Mouse (Mus musculus): Measurements from ENCODE around the gene Gm49380.
"Not testable (repeated sequence)": the region's sequence is repeated elsewhere in the genome, so short reads cannot be mapped to it uniquely, and the experiment has no call there.

The Gm49380 gene

GRCm38 (mm10) chr9:44125026-44125425, 11.7 kb upstream of the Gm49380 start:
- no peak for DNase-seq (ENCODE audit: low read depth)

DNA sequence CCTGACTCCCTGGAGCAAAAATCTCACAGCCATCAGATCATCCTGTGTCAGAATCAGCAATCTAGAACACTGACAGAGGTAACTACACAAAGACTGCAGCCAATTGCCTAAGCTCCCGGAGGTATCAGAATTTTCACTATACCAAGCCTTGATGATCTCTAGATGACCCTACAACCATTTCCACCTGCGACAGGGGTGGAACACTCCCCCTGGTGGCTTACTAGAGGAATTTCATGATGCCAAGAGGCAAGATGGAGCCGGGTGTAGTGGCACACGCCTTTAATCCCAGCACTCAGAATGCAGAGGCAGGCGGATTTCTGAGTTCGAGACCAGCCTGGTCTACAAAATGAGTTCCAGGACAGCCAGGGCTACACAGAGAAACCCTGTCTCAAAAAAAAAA, 11.0 kb upstream of the Gm49380 start:
- DNase-seq (ENCODE audit: low read depth), result peak; percentile 57

DNA sequence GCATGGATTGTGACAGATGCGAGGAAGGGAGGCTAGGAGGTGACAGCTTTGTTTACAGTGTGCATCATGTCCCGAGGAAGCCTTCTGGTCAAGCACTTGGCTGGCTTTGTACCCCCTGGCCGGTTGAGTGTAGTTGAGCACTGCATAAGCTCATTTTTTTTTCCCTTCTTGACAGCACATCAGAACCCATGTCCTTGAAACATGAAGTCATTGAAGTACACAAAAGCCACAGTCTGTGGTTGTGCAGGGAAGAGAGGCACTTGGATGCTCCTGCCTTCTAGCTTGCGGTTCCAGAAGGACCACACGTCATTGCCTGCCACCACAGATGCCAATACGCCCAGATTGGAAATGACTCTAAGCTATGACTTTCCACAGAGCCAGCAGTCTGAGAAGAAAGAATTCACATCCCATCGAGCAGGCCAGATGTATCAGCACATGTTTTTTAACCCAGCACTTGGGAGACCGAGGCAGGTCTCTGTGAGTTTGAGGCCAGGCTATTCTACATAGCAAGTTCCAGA, 6.7 kb upstream of the Gm49380 start:
- no peak for DNase-seq (ENCODE audit: low read depth)

DNA sequence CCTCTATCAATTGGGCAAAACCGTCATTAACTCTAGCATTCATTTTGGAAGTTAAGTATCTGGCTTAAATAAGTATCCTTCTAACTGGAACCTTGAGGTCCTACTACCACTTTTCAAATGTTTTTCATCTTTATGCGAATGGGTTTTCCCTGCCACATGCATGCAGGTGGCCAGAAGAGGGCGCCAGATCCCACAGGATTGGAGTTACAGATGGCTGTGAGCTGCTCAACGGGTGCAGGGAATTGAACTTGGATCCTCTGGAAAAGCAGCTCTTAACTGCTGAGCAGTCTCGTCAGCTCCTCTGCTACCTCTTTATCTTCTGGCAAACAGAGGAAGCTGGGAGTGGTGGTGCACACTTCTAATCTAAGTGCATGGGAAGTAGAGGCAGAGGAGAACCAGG, 5.7 kb upstream of the Gm49380 start:
- peak; percentile 78 for DNase-seq (ENCODE audit: low read depth)

GRCm38 (mm10) chr9:44116182-44116581, 2.9 kb upstream of the Gm49380 start:
- DNase-seq (ENCODE audit: low read depth), result no peak

DNA sequence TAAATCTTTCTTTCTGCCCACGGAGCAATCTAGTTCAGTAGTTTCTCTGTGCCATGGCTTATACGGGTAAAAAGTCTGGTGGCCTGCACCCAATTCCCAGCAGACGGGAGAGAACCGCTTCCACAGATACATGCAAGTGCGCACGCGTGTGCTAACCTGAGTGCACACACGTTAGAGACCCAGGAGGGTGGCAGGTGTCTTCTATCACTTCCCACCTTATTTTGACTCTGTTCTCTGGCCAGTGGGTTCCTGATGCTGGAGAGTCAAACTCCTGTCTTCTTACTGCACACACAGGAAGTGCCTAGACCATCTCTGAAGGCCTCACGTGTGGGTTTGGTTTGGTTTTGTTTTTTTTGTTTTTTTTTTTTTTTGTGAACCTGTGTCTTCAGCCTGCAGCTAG, 2.3 kb upstream of the Gm49380 start:
- peak; percentile 53 for DNase-seq (ENCODE audit: low read depth)

GRCm38 (mm10) chr9:44114453-44114852, 1.2 kb upstream of the Gm49380 start:
- DNase-seq (ENCODE audit: low read depth), result no peak

DNA sequence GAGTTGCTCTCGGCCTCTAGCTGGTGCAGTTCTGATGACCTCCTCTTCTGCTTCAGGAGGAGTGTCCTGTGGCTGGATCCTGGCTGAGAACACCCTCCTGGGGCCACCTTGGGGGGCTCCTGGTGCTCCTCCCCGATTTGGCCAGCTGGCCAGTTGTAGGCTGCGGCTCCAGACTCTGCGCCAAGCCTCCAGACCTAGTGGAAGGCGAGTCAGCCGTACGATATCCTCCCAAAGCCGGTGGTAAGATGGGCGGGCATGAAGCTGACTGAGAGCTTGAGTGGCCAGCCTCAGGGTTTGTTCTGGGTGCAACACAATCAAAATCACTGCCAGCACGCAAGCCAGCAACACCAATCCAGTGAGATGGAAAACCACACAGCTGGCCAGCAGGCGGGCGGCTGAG, 1.4 kb downstream of the Gm49380 start:
- DNase-seq (ENCODE audit: low read depth), result not testable (repeated sequence)

DNA sequence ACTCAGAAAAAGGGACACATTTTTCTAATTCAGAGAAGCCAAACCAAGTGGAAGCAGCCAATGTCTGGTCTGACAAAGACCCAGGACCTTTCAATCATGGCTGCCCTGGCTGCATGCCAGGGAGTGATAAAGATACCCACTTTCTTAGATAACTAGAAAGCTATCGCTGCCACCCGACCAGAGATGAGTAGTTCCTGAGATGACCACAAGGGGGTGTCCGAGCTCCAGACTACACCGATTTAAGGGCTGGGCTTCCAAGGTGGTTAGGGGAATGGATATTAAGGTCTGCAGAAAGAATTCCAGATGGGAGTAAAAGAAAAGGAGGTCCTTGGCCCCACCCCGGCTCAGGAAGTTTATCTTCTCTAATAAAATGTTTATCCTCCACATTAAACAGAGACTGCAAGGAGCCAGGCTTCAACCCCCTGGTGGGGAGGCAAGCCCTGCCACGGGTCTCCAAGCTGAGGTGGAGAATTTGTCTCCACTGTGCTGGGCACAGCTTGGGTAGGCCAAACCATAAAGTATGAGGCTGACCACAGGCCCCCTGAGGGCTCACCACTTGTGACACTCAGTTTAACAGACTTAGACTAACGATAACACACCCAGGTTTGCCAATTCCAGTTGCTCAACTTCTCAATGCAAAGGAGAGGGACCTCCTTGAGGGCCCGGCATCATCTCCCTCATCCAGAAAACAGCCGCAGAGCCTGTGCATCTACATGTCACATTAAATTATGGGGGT, 3.8 kb downstream of the Gm49380 start:
- peak; percentile 88 for DNase-seq (ENCODE audit: low read depth)

DNA sequence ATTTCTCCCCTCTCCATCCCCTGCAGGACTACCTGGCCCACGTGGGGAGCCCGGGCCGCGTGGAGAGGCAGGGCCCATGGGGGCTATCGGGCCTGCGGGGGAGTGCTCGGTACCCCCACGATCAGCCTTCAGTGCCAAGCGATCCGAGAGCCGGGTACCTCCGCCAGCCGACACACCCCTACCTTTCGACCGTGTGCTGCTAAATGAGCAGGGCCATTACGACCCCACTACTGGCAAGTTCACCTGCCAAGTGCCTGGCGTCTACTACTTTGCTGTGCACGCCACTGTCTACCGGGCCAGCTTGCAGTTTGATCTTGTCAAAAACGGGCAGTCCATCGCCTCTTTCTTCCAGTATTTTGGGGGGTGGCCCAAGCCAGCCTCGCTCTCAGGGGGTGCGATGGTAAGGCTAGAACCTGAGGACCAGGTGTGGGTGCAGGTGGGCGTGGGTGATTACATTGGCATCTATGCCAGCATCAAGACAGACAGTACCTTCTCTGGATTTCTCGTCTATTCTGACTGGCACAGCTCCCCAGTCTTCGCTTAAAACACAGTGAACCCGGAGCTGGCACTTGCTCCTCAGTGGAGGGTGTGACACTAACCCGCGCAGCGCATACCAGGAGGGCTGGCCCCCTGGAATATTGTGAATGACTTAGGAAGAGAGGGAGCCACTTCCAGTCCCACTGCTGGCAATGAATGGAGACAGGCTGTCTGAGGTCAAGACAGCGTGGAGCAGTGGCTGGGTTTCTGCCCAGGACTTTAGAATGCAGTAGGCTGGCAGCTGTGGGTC, 4.8 kb downstream of the Gm49380 start:
- no peak for DNase-seq (ENCODE audit: low read depth)

GRCm38 (mm10) chr9:44107557-44108179, 5.6 kb downstream of the Gm49380 start:
- DNase-seq (ENCODE audit: low read depth), result no peak

GRCm38 (mm10) chr9:44107110-44107509, 6.2 kb downstream of the Gm49380 start, which contains the start of gene C1qtnf5:
Gene C1qtnf5 (plus strand): TSS chr9:44107245.
- no peak for DNase-seq (ENCODE audit: low read depth)

GRCm38 (mm10) chr9:44106596-44106995, 6.7 kb downstream of the Gm49380 start:
- DNase-seq (ENCODE audit: low read depth), result no peak

DNA sequence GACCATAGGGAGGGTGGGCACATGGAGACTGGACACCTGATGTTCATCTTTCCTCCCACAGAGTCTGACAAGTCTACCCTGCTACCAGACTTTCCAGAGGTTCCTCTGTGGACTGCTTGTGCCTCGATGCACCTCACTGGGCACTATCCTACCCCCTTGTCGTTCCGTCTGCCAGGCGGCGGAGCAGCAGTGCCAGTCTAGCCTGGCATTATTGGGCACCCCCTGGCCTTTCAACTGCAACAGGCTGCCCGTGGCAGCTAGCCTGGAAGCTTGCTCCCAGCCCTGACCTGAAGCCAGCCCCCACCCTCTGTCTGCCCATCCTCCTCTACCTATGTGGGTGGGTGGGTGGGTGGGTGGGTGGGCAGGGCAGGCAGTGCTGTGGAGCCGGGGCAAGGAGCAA, 7.1 kb downstream of the Gm49380 start:
- no peak for DNase-seq (ENCODE audit: low read depth)

- DNase-seq (ENCODE audit: low read depth), result no peak
Observed at GRCm38 (mm10) chr9:44105781-44106180, 7.5 kb downstream of the Gm49380 start.

- DNase-seq (ENCODE audit: low read depth), result no peak
Observed at GRCm38 (mm10) chr9:44104881-44105280, 8.4 kb downstream of the Gm49380 start.

GRCm38 (mm10) chr9:44101490-44101889, 11.8 kb downstream of the Gm49380 start, which contains the start of gene Mfrp:
Gene Mfrp (plus strand): TSS chr9:44101729.
- DNase-seq (ENCODE audit: low read depth), result no peak

DNA sequence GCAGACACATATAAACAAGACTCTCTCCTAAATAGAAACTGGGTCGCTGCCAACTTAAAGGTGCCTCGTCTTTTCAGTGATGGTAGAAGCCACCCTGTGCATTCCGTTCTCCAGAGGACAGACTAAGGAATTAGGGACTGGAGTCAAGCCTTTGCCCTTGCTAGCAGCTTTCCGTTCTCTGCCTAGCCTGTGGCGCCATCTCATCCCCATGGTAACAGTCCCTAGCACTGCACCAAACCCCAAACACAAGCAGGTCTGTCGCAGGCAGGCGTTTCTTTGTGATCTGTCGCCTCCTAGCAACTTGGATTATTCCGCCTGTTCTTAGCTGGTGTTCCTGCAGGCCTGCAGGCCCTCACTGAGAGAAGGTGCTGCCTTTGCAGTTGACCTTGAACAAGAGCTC, 16.8 kb downstream of the Gm49380 start:
- DNase-seq (ENCODE audit: low read depth), result no peak

DNA sequence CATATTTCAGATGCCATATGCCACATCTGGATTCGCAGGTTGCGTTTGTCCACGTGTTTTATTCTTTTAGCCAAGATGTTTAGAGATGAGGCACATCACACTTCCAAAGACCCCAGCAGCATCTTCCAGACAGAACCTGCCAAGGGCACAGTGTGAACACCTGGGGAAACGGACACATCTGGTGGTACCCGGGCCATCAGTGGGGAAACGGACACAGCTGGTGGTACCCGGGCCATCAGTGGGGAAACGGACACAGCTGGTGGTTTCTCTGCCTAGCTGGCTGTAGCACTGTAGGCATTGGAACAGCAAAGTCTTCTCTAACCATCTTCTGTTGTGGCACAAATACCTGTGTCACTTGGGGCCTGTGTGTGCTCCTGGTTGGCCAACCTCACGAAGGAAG, 17.5 kb downstream of the Gm49380 start:
- DNase-seq (ENCODE audit: low read depth), result no peak

DNA sequence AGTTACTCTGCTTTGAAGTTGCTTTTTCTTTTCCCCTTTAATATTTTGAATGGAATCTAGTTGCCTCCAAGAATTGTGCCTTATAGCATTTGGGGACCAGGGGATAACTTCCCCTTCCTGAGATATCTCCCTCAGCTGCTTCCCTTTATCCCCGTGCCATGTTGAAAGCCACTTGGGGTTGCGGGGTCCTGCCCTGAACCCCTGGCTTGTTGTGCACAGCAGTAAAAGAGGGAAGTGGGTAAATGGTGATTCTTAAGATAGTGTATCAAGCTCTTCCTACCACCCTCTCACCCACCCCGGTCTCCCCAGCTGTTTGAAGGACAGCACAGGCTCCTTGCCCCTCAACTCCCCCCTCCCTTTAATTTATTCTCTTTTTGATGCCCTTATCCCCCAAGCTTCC, 18.6 kb downstream of the Gm49380 start:
- DNase-seq (ENCODE audit: low read depth), result no peak

- DNase-seq (ENCODE audit: low read depth), result peak; percentile 73
Observed at GRCm38 (mm10) chr9:44093612-44094503, 19.4 kb downstream of the Gm49380 start.
